Mouse (Mus musculus) lung, embryonic 16.5 days (tissue): ENCODE results near the gene Cdh23. TPM values are rescaled to one million over a fixed set of nuclear protein-coding genes. Genes with fewer than 3 reads are reported as not detected.

Experiments used
- ATAC-seq: fragments of 200-750 bp; cut with Nextera tagmentation; 2 replicates; pipeline ENCODE4 v1.8.0; 2017; ENCODE audit warnings: low read depth, mild to moderate bottlenecking, moderate library complexity
- H3K27ac ChIP-seq: fragments of 300-500 bp; sonication (generic); 2 replicates; pipeline ENCODE4 v1.5.1; 2014; ENCODE audit warnings: mild to moderate bottlenecking, control low read depth, low read length
- H3K27me3 ChIP-seq: fragments of 300-500 bp; sonication (generic); 2 replicates; pipeline ENCODE4 v1.6.1; 2014; ENCODE audit warnings: low read depth, low read length, mixed read lengths; ENCODE audit not compliant: control insufficient read depth, insufficient read depth
- H3K36me3 ChIP-seq: fragments of 300-500 bp; sonication (generic); 2 replicates; pipeline ENCODE4 v1.6.1; 2014; ENCODE audit warnings: low read length; ENCODE audit not compliant: control insufficient read depth, insufficient read depth
- H3K4me1 ChIP-seq: fragments of 300-500 bp; sonication (generic); replicated peaks from 2 replicates; pipeline ENCODE4 v1.6.1; 2014; ENCODE audit warnings: low read length, mixed read lengths; ENCODE audit not compliant: control insufficient read depth, insufficient read depth
- H3K4me2 ChIP-seq: fragments of 300-500 bp; sonication (generic); 2 replicates; pipeline ENCODE4 v1.6.1; 2014; ENCODE audit warnings: low read depth, low read length, control low read depth
- H3K4me3 ChIP-seq: fragments of 300-500 bp; sonication (generic); 2 replicates; pipeline ENCODE4 v1.5.1; 2014; ENCODE audit warnings: mild to moderate bottlenecking, low read length, control low read depth
- H3K9ac ChIP-seq: fragments of 300-500 bp; sonication (generic); 2 replicates; pipeline ENCODE4 v1.6.1; 2014; ENCODE audit warnings: low read length, control low read depth
- H3K9me3 ChIP-seq: fragments of 300-500 bp; sonication (generic); 2 replicates; pipeline ENCODE4 v1.6.1; 2016; ENCODE audit warnings: low read length; ENCODE audit not compliant: control insufficient read depth
- WGBS: fragments of 180-500 bp; shearing (Covaris S2); extraction: QIAGEN DNeasy Blood & Tissue Kit; methylation state at CpG from one replicate; pipeline ENCODE4 v1.1.7; 2014; 5-methylcytosine and 5-hydroxymethylcytosine counted together
- polyA plus RNA-seq: library from polyadenylated mRNA; unstranded; fragments of >200 nt; fragmentation: Nextera tagmentation; extraction: Ambion mirVana; gene quantifications from 2 replicates; pipeline ENCODE4 v1.2.1, GENCODE M21; 2015

Cdh23 gene
- polyA plus RNA-seq, 1 experiment from 2014 or later: 0.34 TPM

- no peaks in the 10 kb centered on the region for H3K27me3 ChIP-seq
- H3K36me3 ChIP-seq: no peaks in the 10 kb centered on the region
- H3K4me2 ChIP-seq: peak overlapping the region; percentile 33
- H3K9me3 ChIP-seq: no peaks in the 10 kb centered on the region
- H3K4me1 ChIP-seq: peaks cover 53% of the 10 kb centered on the region
- WGBS: 41% methylated on average over 5 of the region's 5 CpGs
- H3K9ac ChIP-seq: no peak overlapping the region
- peak overlapping the region; percentile 7; the same call in 1 of the 2 replicates for H3K4me3 ChIP-seq
- no peak for ATAC-seq
- H3K27ac ChIP-seq: peak overlapping the region; percentile 96
These were observed 346.0 kb downstream of the Cdh23 start for GRCm38 (mm10) chr10:60350077-60350804.

- WGBS: 78% methylated on average over 5 of the region's 5 CpGs
- Histone ChIP-seq H3K4me2 (peak overlapping the region; percentile 16; the same call in 1 of the 2 replicates), H3K27ac (peak overlapping the region; percentile 96), H3K36me3 (no peaks in the 10 kb centered on the region), H3K9ac (no peak overlapping the region; the same call in 1 of the 2 replicates), H3K4me3 (no peak overlapping the region), H3K27me3 (no peaks in the 10 kb centered on the region), H3K4me1 (peaks cover 53% of the 10 kb centered on the region), H3K9me3 (no peaks in the 10 kb centered on the region)
- no peak for ATAC-seq
These were observed 346.6 kb downstream of the Cdh23 start for GRCm38 (mm10) chr10:60349644-60350043.

- Histone ChIP-seq H3K4me3 (no peak overlapping the region), H3K27me3 (no peaks in the 10 kb centered on the region), H3K4me1 (peaks cover 53% of the 10 kb centered on the region), H3K27ac (peak overlapping the region; percentile 96), H3K9me3 (no peaks in the 10 kb centered on the region), H3K4me2 (peak overlapping the region; percentile 56), H3K36me3 (no peaks in the 10 kb centered on the region), H3K9ac (peak overlapping the region; percentile 36)
- 33% methylated on average over 6 of the region's 6 CpGs for WGBS
- ATAC-seq: no peak
These were observed 347.2 kb downstream of the Cdh23 start for GRCm38 (mm10) chr10:60349056-60349455.

- H3K4me1 ChIP-seq: peaks cover 46% of the 10 kb centered on the region
- H3K27me3 ChIP-seq: no peaks in the 10 kb centered on the region
- no peak for ATAC-seq
- peak overlapping the region; percentile 46 for H3K4me3 ChIP-seq
- H3K36me3 ChIP-seq: no peaks in the 10 kb centered on the region
- H3K9me3 ChIP-seq: no peaks in the 10 kb centered on the region
- WGBS: 51% methylated on average over 9 of the region's 9 CpGs
- H3K9ac ChIP-seq: peak overlapping the region; percentile 36
- H3K27ac ChIP-seq: peak overlapping the region; percentile 96
- H3K4me2 ChIP-seq: peak overlapping the region; percentile 56
These were observed 348.3 kb downstream of the Cdh23 start for GRCm38 (mm10) chr10:60347768-60348610.

- H3K4me3 ChIP-seq: peak within 1 kb of the TSS; percentile 46
- peak within 1 kb of the TSS; percentile 59 for H3K9ac ChIP-seq
- no peaks in the 10 kb centered on the region for H3K36me3 ChIP-seq
- H3K27me3 ChIP-seq: no peaks in the 10 kb centered on the region
- H3K27ac ChIP-seq: peak within 1 kb of the TSS; percentile 53
- H3K4me2 ChIP-seq: peak within 1 kb of the TSS; percentile 56
- peak; percentile 61 for ATAC-seq
- peaks cover 38% of the 10 kb centered on the region for H3K4me1 ChIP-seq
- no peaks in the 10 kb centered on the region for H3K9me3 ChIP-seq
- WGBS: under 1% methylated on average over 37 of the region's 37 CpGs
These were observed 349.4 kb downstream of the Cdh23 start, which contains the start of gene Vsir for GRCm38 (mm10) chr10:60346701-60347405. Gene Vsir, plus strand, starts transcription at chr10:60346851.

- ATAC-seq: no peak
- no peaks in the 10 kb centered on the region for H3K27me3 ChIP-seq
- peaks cover 30% of the 10 kb centered on the region for H3K4me1 ChIP-seq
- H3K9me3 ChIP-seq: no peaks in the 10 kb centered on the region
- H3K36me3 ChIP-seq: no peaks in the 10 kb centered on the region
- H3K9ac ChIP-seq: no peak overlapping the region
- WGBS: 82% methylated on average over 4 of the region's 4 CpGs
- H3K4me3 ChIP-seq: no peak overlapping the region
- H3K27ac ChIP-seq: no peak overlapping the region; the same call in 1 of the 2 replicates
- H3K4me2 ChIP-seq: peak overlapping the region; percentile 56
These were observed 350.2 kb downstream of the Cdh23 start for GRCm38 (mm10) chr10:60346056-60346455.

GRCm38 (mm10) chr10:60344111-60344510, 352.2 kb downstream of the Cdh23 start:
- Histone ChIP-seq H3K27ac (no peak overlapping the region), H3K9ac (no peak overlapping the region), H3K4me1 (peaks cover 17% of the 10 kb centered on the region), H3K4me3 (no peak overlapping the region), H3K4me2 (no peak overlapping the region), H3K36me3 (no peaks in the 10 kb centered on the region), H3K9me3 (no peaks in the 10 kb centered on the region), H3K27me3 (no peaks in the 10 kb centered on the region)
- WGBS: 66% methylated on average over 3 of the region's 3 CpGs
- no peak for ATAC-seq

- 60% methylated on average over 9 of the region's 9 CpGs for WGBS
- H3K9me3 ChIP-seq: no peaks in the 10 kb centered on the region
- no peak overlapping the region for H3K27ac ChIP-seq
- no peak overlapping the region for H3K9ac ChIP-seq
- H3K4me2 ChIP-seq: no peak overlapping the region
- ATAC-seq: no peak
- no peaks in the 10 kb centered on the region for H3K36me3 ChIP-seq
- peaks cover 4% of the 10 kb centered on the region for H3K4me1 ChIP-seq
- no peak overlapping the region for H3K4me3 ChIP-seq
- no peaks in the 10 kb centered on the region for H3K27me3 ChIP-seq
These were observed 354.8 kb downstream of the Cdh23 start for GRCm38 (mm10) chr10:60341528-60341927.
